8 mouse cellular contexts compared by ENCODE assay signal in the genomic region with DNA sequence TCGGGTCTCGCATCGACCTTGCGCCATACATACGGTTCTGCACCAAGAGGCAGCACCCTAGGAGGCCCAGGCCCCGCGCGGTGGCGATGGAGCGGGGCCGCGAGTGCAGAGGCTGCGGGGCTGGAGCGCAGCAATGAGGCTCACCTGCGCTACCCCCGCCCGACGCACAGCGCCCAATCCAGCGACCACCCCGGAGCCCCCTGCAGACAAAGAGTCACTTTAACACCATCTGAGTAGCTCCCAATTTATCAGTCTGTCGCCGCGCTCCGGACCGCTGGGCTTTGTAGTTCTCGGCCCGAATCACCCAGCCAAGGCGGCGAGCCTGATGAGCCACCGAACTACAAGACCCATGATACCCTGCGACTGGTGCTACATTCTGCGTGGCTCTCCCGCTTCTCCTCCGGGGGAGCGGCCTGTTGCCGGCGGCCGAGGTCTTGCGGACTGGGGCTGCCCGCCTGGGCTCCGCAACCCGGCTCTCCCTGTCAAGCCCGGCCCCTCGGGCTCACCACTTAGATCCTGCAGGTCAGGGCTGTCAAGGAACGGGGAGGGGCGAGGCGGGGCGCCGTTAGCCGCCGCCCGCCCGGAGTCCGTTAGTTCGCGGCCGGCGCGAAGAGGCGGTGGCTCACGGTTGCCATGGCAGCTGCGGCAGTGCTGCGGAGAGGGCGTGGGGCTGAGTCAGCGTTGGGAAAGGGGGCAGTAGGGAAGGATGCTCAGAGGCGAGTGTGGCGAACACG. TPM values are rescaled to one million over a fixed set of nuclear protein-coding genes. Genes with fewer than 3 reads are reported as not detected.
DNase-seq lines count a peak whose midpoint lies in the region; ATAC-seq lines count a peak whose summit lies in the region.

No protein-coding gene starts in this region.

- no peaks in the 10 kb centered on the region for H3K36me3 ChIP-seq in hindbrain, embryonic 16.5 days (ENCODE audit: control insufficient read depth, insufficient read depth, low read length)

- under 1% methylated on average over 69 of the region's 69 CpGs for WGBS in hindbrain, embryonic 16.5 days

- peak; percentile 98 for DNase-seq in ZHBTc4 (ENCODE audit: low read depth, low spot score)
- DNase-seq in cerebellum, postnatal 4 days (ENCODE audit: low spot score in 2 of 2) = peak; percentile 84 to 91
- DNase-seq in gastrocnemius, adult 18-20 months (ENCODE audit: low spot score) = peak; percentile 95
- peak; percentile 94 for DNase-seq in left cerebral cortex, adult 11 months (ENCODE audit: low spot score)
- DNase-seq in lung, postnatal 36 days = peak; percentile 98
- DNase-seq in retina, embryonic 14.5 days (ENCODE audit: low spot score) = peak; percentile 97
- peak; percentile 88 to 90 for DNase-seq in thymus, postnatal 36 days

- H3K9ac ChIP-seq in hindbrain, embryonic 16.5 days (ENCODE audit: low read depth, low read length) = peak overlapping the region; percentile 90

- H3K9me3 ChIP-seq in hindbrain, embryonic 16.5 days (ENCODE audit: control insufficient read depth, low read length) = no peaks in the 10 kb centered on the region

- peak; percentile 99 for ATAC-seq in hindbrain, embryonic 16.5 days

- peak overlapping the region; percentile 73 for H3K4me2 ChIP-seq in hindbrain, embryonic 16.5 days (ENCODE audit: low read length)

- H3K27me3 ChIP-seq in hindbrain, embryonic 16.5 days (replicated peaks; ENCODE audit: control insufficient read depth, insufficient read depth, low read length) = no peaks in the 10 kb centered on the region

- peak overlapping the region; percentile 62 for H3K4me3 ChIP-seq in hindbrain, embryonic 16.5 days (ENCODE audit: low read length)

- peaks cover 6% of the 10 kb centered on the region; the same call in 1 of the 2 replicates for H3K4me1 ChIP-seq in hindbrain, embryonic 16.5 days (ENCODE audit: control insufficient read depth, insufficient read depth, low read depth, low read length)

- peak overlapping the region; percentile 96 for H3K27ac ChIP-seq in hindbrain, embryonic 16.5 days (ENCODE audit: low read depth, low read length)

RNA-seq across cellular contexts. Expression of gene Katnal1, which starts 0.6 kb away (rescaled TPM):
- 1 to 10 TPM; 4.5 to 6.0 TPM for total RNA-seq in gastrocnemius, adult 18-20 months (2021)
- polyA plus RNA-seq in hindbrain, embryonic 16.5 days (2015; fragmentation: Nextera tagmentation; extraction: Ambion mirVana) = 37.0 and 41.3 TPM in 2 replicates

Comparison
In these comparisons a context has a peak if more than half of its experiments do, and no peak if none do; other contexts are left out.
1. Peak in every context shown above with its lines: DNase-seq, ATAC-seq, H3K4me3 ChIP-seq and H3K27ac ChIP-seq.